Mouse (Mus musculus) monocyte, adult 5-6 weeks (primary cell): Measurements from ENCODE around the gene Zfp697. TPM values are rescaled to one million over a fixed set of nuclear protein-coding genes. Genes with fewer than 3 reads are reported as not detected.
"Not testable (repeated sequence)": the region's sequence is repeated elsewhere in the genome, so short reads cannot be mapped to it uniquely, and the experiment has no call there.

Experiments
- ATAC-seq: fragments of 153-309, 156-312 bp; replicated peaks from 2 replicates; pipeline ENCODE4 v1.8.0; 2017; ENCODE audit warnings: mild to moderate bottlenecking; ENCODE audit not compliant: low TSS enrichment, insufficient number of reproducible peaks, severe bottlenecking, poor library complexity, low FRiP score
- total RNA-seq: library from RNA; stranded (forward); fragments of 200-1000, 200-491, 200-594 nt; gene quantifications from 3 replicates; pipeline ENCODE4 v1.2.3, GENCODE M21; 2017

Zfp697 gene
- total RNA-seq, 1 experiment from 2014 or later = not detected

DNA sequence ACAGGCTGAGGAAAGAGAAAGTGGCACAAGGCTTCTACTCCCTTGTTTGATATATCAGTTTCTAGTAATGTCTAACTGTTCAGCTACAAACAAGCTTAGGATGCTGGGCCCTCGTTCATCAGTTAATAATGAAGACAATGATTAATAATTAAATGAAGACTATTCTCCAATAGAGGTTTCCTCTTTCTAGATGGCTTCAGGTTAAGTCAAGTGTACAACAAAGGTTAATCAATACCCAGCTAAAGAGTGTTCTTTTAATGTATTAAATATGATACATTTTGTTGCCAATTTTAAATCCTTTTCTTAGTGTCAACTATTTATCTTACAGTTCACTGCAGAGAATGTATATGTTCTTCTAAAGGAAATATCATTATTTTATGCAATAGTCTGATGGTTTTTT is 74.8 kb downstream of the Zfp697 start, which contains the start of gene Gm4450:
Gene Gm4450 (minus strand): TSS at position 101 of the 400 bp plus-strand sequence.
- not testable (repeated sequence) for ATAC-seq

DNA sequence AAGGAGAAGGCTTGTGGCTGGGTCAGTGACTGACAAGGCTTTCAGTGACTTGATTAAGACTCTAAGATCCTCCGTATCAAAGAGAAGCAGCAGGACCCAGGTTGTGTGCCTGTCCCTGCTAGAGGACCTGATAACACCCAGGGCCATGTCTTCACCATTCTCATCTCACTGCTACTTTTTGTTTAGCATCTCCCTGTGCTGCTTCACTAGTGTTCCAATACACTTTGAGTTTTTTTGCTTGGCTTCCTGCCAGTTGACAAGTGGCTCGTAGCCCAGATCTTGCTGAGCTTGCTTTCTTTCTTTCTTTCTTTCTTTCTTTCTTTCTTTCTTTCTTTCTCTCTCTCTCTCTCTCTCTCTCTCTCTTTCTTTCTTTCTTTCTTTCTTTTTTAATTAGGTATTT is 87.1 kb downstream of the Zfp697 start:
- not testable (repeated sequence) for ATAC-seq

DNA sequence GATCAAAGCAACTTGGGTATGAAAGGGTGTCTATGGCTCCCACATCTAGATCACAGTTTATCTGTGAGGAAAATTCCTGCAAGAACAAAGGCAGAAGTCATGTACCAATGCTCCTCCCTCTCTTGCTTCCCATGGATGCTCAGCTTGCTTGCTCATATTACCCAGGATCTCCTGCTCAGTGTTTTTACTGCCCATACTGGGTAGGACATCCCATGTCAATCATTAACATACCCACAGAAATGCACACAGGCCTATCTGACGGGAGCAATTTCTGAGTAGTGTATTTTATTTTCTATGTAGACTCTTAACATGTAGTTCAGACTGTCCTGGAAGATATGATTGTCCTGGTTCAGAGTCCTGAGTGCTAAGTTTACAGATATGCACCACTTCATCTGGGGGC is 88.8 kb downstream of the Zfp697 start:
- ATAC-seq = not testable (repeated sequence)

DNA sequence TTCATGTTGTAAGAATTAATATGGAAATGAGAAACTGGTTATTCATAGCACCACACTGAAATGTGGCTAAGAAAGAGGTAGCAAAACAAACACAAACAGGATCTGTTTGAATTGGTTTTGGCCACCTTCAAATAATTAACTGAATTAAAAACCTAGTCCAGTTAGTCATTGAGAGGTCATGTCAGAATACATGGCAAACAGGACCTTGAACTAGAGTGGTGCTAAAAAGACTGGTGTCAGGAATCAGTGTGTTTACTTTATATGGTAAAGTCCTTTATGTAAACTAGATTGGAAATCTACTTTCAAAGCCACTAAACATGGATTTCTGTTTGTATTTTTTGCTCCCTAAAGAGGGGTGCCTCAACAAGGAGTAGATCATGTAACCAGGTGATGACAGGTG is 89.2 kb downstream of the Zfp697 start:
- ATAC-seq = not testable (repeated sequence)

DNA sequence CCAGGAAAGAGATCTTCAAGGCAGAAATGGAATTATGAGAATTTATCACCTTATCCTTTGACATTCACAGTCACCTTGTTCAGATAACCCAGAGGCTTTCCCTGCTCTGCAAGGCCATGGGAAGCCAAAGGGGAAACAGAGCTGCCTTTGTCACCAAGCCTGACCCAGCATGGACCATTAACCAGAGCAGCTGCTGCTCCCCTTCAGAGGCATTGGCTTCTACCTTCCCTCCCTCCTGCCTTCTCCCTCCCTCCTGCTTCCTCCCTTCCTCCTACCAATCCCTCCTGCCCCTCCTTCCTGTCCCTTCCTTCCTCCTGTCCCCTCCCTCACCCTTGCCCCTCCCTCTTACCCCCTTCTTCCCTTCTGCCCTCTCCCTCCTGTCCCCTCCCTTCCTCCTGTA is 111.9 kb downstream of the Zfp697 start:
- not testable (repeated sequence) for ATAC-seq

DNA sequence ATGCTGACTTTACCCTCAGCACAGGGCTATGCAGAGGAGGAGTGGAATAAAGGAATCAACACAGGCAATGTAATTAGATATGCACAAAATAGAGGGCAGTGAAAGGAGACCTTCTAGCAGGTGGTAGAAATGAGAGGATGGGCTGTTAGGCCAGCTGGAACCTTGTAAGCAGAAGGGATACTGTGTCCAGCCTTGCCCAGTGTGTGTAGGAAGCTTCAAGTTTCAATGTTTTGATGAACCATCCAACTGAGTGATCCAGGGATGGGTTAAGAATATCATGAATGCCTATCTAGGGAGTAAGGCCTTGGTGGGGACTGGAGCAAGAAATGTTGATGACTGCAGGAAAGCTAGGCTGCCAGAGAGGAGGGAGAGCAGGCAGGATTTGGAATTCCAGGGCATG is 112.8 kb downstream of the Zfp697 start:
- ATAC-seq = not testable (repeated sequence)

DNA sequence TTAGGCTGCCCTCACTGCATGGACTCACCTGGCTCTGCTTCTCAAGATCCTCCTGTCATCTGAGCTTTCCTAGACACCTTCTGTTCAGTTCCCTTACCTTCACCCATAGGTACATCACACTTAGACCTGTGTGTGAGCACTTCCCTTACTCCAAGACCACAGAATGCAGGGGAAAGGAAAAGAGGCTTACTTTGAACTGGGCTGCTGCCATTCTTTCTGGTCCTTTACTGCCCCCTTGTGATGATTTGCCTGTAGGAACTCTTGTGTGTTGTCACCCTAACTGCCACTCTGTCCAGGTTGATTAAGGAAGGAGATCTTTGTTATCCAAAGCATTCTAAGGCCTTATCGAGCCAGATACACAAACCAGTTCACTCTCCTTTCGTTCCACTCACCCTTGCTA is 114.5 kb downstream of the Zfp697 start:
- ATAC-seq = not testable (repeated sequence)

DNA sequence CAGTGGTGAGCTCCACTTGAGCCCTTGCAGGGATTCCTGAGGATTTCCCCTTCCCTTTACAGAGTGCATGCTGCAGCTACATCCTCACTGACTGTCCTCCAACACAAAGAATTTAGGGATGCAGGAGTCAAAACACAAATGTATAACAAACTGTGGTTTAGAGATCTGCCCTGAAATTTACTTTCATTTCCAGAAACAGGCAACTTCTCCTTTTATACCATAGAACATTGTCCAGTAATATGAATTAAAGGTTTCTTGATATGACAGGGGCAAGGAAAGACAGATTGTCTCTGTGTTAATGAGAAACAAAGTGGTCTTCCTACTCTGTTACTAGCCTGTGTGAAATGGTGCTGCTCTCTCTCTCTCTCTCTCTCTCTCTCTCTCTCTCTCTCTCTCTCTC is 115.1 kb downstream of the Zfp697 start:
- ATAC-seq = not testable (repeated sequence)

DNA sequence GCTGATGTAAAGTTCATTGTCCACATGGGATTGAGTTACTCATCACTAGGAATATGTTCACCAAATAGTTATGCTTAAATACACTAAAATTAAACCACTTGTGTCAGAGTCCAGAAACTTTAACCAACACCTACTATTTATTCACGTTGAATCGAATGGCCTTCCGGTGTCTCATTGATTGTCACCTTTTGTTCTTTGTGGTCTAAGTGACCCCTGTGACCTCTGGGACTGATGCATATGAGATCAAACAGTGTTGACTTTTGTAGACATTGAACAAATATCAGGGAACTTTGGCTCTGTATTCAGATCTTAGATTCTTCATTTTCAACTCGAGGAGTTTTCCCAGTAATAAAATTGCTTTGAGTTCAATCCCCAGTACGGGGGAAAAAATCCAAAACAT is 125.0 kb downstream of the Zfp697 start:
- not testable (repeated sequence) for ATAC-seq

DNA sequence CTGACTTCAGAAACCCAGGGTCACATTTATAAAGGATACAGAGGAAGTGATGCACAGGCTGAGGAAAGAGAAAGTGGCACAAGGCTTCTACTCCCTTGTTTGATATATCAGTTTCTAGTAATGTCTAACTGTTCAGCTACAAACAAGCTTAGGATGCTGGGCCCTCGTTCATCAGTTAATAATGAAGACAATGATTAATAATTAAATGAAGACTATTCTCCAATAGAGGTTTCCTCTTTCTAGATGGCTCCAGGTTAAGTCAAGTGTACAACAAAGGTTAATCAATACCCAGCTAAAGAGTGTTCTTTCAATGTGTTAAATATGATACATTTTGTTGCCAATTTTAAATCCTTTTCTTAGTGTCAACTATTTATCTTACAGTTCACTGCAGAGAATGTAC is 128.2 kb downstream of the Zfp697 start, which contains the start of gene Hsd3b4:
Gene Hsd3b4 (minus strand): TSS at position 101 of the 400 bp plus-strand sequence.
- not testable (repeated sequence) for ATAC-seq

DNA sequence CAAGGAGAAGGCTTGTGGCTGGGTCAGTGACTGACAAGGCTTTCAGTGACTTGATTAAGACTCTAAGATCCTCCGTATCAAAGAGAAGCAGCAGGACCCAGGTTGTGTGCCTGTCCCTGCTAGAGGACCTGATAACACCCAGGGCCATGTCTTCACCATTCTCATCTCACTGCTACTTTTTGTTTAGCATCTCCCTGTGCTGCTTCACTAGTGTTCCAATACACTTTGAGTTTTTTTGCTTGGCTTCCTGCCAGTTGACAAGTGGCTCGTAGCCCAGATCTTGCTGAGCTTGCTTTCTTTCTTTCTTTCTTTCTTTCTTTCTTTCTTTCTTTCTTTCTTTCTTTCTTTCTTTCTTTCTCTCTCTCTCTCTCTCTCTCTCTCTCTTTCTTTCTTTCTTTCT is 140.5 kb downstream of the Zfp697 start:
- ATAC-seq = not testable (repeated sequence)

DNA sequence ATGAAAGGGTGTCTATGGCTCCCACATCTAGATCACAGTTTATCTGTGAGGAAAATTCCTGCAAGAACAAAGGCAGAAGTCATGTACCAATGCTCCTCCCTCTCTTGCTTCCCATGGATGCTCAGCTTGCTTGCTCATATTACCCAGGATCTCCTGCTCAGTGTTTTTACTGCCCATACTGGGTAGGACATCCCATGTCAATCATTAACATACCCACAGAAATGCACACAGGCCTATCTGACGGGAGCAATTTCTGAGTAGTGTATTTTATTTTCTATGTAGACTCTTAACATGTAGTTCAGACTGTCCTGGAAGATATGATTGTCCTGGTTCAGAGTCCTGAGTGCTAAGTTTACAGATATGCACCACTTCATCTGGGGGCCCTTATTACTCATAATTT is 142.3 kb downstream of the Zfp697 start:
- ATAC-seq = not testable (repeated sequence)

DNA sequence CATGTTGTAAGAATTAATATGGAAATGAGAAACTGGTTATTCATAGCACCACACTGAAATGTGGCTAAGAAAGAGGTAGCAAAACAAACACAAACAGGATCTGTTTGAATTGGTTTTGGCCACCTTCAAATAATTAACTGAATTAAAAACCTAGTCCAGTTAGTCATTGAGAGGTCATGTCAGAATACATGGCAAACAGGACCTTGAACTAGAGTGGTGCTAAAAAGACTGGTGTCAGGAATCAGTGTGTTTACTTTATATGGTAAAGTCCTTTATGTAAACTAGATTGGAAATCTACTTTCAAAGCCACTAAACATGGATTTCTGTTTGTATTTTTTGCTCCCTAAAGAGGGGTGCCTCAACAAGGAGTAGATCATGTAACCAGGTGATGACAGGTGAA is 142.7 kb downstream of the Zfp697 start:
- not testable (repeated sequence) for ATAC-seq

DNA sequence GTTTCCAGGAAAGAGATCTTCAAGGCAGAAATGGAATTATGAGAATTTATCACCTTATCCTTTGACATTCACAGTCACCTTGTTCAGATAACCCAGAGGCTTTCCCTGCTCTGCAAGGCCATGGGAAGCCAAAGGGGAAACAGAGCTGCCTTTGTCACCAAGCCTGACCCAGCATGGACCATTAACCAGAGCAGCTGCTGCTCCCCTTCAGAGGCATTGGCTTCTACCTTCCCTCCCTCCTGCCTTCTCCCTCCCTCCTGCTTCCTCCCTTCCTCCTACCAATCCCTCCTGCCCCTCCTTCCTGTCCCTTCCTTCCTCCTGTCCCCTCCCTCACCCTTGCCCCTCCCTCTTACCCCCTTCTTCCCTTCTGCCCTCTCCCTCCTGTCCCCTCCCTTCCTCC is 165.4 kb downstream of the Zfp697 start:
- not testable (repeated sequence) for ATAC-seq

DNA sequence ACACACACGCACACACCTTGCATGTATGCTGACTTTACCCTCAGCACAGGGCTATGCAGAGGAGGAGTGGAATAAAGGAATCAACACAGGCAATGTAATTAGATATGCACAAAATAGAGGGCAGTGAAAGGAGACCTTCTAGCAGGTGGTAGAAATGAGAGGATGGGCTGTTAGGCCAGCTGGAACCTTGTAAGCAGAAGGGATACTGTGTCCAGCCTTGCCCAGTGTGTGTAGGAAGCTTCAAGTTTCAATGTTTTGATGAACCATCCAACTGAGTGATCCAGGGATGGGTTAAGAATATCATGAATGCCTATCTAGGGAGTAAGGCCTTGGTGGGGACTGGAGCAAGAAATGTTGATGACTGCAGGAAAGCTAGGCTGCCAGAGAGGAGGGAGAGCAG is 166.2 kb downstream of the Zfp697 start:
- not testable (repeated sequence) for ATAC-seq

DNA sequence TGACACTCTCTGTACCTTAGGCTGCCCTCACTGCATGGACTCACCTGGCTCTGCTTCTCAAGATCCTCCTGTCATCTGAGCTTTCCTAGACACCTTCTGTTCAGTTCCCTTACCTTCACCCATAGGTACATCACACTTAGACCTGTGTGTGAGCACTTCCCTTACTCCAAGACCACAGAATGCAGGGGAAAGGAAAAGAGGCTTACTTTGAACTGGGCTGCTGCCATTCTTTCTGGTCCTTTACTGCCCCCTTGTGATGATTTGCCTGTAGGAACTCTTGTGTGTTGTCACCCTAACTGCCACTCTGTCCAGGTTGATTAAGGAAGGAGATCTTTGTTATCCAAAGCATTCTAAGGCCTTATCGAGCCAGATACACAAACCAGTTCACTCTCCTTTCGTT is 168.0 kb downstream of the Zfp697 start:
- not testable (repeated sequence) for ATAC-seq

DNA sequence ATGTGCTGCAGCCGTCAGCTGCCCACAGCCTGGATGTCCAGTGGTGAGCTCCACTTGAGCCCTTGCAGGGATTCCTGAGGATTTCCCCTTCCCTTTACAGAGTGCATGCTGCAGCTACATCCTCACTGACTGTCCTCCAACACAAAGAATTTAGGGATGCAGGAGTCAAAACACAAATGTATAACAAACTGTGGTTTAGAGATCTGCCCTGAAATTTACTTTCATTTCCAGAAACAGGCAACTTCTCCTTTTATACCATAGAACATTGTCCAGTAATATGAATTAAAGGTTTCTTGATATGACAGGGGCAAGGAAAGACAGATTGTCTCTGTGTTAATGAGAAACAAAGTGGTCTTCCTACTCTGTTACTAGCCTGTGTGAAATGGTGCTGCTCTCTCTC is 168.6 kb downstream of the Zfp697 start:
- not testable (repeated sequence) for ATAC-seq

DNA sequence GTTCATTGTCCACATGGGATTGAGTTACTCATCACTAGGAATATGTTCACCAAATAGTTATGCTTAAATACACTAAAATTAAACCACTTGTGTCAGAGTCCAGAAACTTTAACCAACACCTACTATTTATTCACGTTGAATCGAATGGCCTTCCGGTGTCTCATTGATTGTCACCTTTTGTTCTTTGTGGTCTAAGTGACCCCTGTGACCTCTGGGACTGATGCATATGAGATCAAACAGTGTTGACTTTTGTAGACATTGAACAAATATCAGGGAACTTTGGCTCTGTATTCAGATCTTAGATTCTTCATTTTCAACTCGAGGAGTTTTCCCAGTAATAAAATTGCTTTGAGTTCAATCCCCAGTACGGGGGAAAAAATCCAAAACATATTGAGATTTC is 178.4 kb downstream of the Zfp697 start:
- ATAC-seq = not testable (repeated sequence)

DNA sequence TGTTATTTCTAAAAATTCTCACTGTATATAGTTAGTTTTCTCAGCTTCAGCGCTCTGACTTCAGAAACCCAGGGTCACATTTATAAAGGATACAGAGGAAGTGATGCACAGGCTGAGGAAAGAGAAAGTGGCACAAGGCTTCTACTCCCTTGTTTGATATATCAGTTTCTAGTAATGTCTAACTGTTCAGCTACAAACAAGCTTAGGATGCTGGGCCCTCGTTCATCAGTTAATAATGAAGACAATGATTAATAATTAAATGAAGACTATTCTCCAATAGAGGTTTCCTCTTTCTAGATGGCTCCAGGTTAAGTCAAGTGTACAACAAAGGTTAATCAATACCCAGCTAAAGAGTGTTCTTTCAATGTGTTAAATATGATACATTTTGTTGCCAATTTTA is 181.6 kb downstream of the Zfp697 start:
- ATAC-seq = not testable (repeated sequence)

DNA sequence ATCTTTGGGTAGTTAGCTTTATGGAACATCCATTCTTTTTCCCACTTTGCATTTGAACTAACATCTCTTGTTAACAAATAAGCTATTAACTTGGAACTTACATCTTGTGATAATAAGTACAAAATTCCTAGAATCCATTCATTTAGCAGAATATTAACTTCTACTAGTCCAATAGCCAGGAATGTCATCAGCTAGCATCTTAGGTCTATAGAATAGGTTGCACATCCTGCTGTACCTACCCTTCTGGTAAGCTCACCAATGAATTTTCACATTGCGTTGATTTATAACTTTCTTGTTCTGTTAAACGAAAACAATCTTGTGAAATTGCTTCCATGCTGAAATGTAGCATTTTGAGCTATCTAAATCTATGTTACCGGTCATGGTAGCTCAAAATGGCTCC is 182.6 kb downstream of the Zfp697 start:
- not testable (repeated sequence) for ATAC-seq

DNA sequence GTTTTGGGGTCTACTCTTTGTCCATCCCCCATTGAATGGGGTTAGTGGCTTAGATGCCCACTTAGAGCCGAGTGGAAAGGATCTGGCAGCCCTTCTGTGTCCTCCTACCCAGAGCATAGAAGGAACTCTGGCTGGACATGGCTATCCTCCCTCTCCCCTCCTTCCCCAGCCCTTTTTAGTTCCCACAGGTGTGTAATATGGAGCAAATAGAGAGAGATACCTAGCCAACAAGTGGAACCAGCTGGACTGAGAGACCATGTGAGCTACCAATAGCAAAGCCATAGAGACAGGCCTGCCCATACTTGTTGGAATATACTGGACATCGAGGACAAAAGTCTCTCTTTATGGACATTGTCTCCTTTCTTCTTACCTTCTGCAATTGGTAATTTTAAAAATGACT is 185.5 kb downstream of the Zfp697 start:
- ATAC-seq = not testable (repeated sequence)
